Comparison of ENCODE assay signal across 8 mouse cellular contexts in the genomic region with DNA sequence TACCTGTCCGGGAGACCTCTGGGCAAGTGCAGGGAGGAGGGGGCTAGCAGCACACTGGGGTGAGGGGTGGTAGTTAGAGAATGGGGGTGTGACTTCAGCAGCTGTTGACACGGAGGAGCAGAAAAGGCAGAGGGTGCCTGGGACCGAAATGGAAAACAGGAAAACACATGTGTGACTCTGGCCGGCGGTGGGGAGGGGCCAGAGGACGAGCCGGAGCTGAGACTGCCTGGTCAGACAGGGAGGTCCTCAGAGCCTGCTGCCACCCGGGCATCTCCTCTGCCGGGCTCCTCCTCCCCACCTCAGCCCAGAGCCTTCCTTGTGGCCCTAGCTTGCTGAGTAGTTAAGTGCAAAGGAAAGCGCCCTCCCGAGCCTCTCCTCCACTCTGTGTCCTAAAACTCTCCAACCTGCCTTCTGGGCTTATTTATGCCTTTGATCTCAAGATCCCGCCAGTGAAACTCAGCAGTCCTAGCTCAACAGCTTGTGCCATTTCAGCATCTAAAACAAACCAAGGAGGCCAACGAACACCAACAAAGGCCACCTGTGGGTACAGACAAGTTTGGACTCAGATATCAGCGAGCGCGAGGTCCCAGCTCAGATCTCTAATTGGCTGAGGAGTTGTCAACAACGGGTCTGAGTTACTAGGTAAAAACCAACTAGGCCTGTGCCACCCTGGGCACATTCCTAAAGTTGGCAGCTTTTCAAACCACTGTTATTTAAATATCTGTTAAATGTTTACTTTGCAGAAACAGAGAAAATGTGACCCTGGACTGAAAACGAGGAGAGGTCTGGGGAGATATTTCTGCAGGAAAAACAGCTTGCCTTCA. TPM values are rescaled to one million over a fixed set of nuclear protein-coding genes. Genes with fewer than 3 reads are reported as not detected.
DNase-seq lines count a peak whose midpoint lies in the region; ATAC-seq lines count a peak whose summit lies in the region.

No protein-coding gene starts in this region.

- peaks cover 4% of the 10 kb centered on the region for H3K4me1 ChIP-seq in embryonic facial prominence, embryonic 11.5 days (ENCODE audit: control insufficient read depth, insufficient read depth, low read length)
- H3K4me1 ChIP-seq in hindbrain, embryonic 16.5 days (ENCODE audit: control insufficient read depth, insufficient read depth, low read depth, low read length), result 0 out of 2 replicates have a peak, but pooled peaks cover 3% of the 10 kb centered on the region
- H3K4me1 ChIP-seq in liver, embryonic 11.5 days (replicated peaks; ENCODE audit: control insufficient read depth, insufficient read depth, low read length), result peaks cover 36% of the 10 kb centered on the region
- no peaks in the 10 kb centered on the region for H3K4me1 ChIP-seq in neural tube, embryonic 14.5 days (ENCODE audit: control insufficient read depth, insufficient read depth, low read length)

- H3K27ac ChIP-seq in embryonic facial prominence, embryonic 11.5 days (replicated peaks; ENCODE audit: low read depth, low read length), result no peak overlapping the region
- no peak overlapping the region for H3K27ac ChIP-seq in hindbrain, embryonic 16.5 days (ENCODE audit: low read depth, low read length)
- H3K27ac ChIP-seq in liver, embryonic 11.5 days (ENCODE audit: low read depth, low read length), result peak overlapping the region; percentile 5; the same call in 1 of the 2 replicates
- H3K27ac ChIP-seq in neural tube, embryonic 14.5 days (ENCODE audit: low read depth, low read length), result no peak overlapping the region

- 5% methylated on average over 18 of the region's 18 CpGs for WGBS in embryonic facial prominence, embryonic 11.5 days
- WGBS in hindbrain, embryonic 16.5 days, result 10% methylated on average over 18 of the region's 18 CpGs
- WGBS in liver, embryonic 11.5 days, result 24% methylated on average over 18 of the region's 18 CpGs
- 13% methylated on average over 16 of the region's 18 CpGs for WGBS in neural tube, embryonic 14.5 days

- no peak for ATAC-seq in embryonic facial prominence, embryonic 11.5 days (replicated peaks; ENCODE audit: insufficient number of reproducible peaks, low FRiP score, low TSS enrichment, low read depth)
- peak; percentile 50; the same call in 1 of the 2 replicates for ATAC-seq in hindbrain, embryonic 16.5 days
- no peak for ATAC-seq in liver, embryonic 11.5 days (replicated peaks; ENCODE audit: low FRiP score)
- ATAC-seq in neural tube, embryonic 14.5 days (ENCODE audit: low read depth), result no peak
- no peak for ATAC-seq in frontal cortex, adult (ENCODE audit: low TSS enrichment)

- H3K4me2 ChIP-seq in embryonic facial prominence, embryonic 11.5 days (ENCODE audit: low read depth, low read length), result peak overlapping the region; percentile 36
- peak overlapping the region; percentile 31; the same call in 1 of the 2 replicates for H3K4me2 ChIP-seq in hindbrain, embryonic 16.5 days (ENCODE audit: low read length)
- H3K4me2 ChIP-seq in liver, embryonic 11.5 days, result peak overlapping the region; percentile 56
- H3K4me2 ChIP-seq in neural tube, embryonic 14.5 days (ENCODE audit: low read depth, low read length), result 0 out of 2 replicates have a peak overlapping the region, but pooled peaks have one; percentile 1

- peaks cover 10% of the 10 kb centered on the region; the same call in 1 of the 2 replicates for H3K27me3 ChIP-seq in embryonic facial prominence, embryonic 11.5 days (ENCODE audit: control insufficient read depth, insufficient read depth, low read length)
- H3K27me3 ChIP-seq in hindbrain, embryonic 16.5 days (replicated peaks; ENCODE audit: control insufficient read depth, insufficient read depth, low read length), result peaks cover 11% of the 10 kb centered on the region; the same call in 1 of the 2 replicates
- no peaks in the 10 kb centered on the region for H3K27me3 ChIP-seq in liver, embryonic 11.5 days (replicated peaks; ENCODE audit: control insufficient read depth, insufficient read depth, low read length)
- H3K27me3 ChIP-seq in neural tube, embryonic 14.5 days (ENCODE audit: control insufficient read depth, insufficient read depth, low read length), result no peaks in the 10 kb centered on the region

- H3K9ac ChIP-seq in embryonic facial prominence, embryonic 11.5 days (replicated peaks; ENCODE audit: low read length), result peak overlapping the region; percentile 23; the same call in 1 of the 2 replicates
- H3K9ac ChIP-seq in hindbrain, embryonic 16.5 days (ENCODE audit: low read depth, low read length), result no peak overlapping the region; the same call in 1 of the 2 replicates
- H3K9ac ChIP-seq in liver, embryonic 11.5 days (ENCODE audit: low read depth, low read length), result no peak overlapping the region
- H3K9ac ChIP-seq in neural tube, embryonic 14.5 days (replicated peaks; ENCODE audit: low read depth, low read length), result no peak overlapping the region

- H3K36me3 ChIP-seq in embryonic facial prominence, embryonic 11.5 days (replicated peaks; ENCODE audit: control insufficient read depth, insufficient read depth, low read depth, low read length), result no peaks in the 10 kb centered on the region
- no peaks in the 10 kb centered on the region for H3K36me3 ChIP-seq in hindbrain, embryonic 16.5 days (ENCODE audit: control insufficient read depth, insufficient read depth, low read length)
- no peaks in the 10 kb centered on the region for H3K36me3 ChIP-seq in liver, embryonic 11.5 days (ENCODE audit: control insufficient read depth, insufficient read depth, low read length)
- no peaks in the 10 kb centered on the region for H3K36me3 ChIP-seq in neural tube, embryonic 14.5 days (ENCODE audit: control insufficient read depth, insufficient read depth, low read length)

- DNase-seq in gastrocnemius, postnatal 14 days, result peak; percentile 56
- no peak for DNase-seq in gastrocnemius, postnatal 10 days
- peak; percentile 34 for DNase-seq in embryonic facial prominence, embryonic 11.5 days (ENCODE audit: low spot score)
- no peak for DNase-seq in liver, embryonic 11.5 days (ENCODE audit: low spot score)
- DNase-seq in layer of hippocampus, adult 9-11 months, result no peak

- intact Hi-C loops in gastrocnemius, postnatal 14 days (cut with DNase I; ENCODE audit: low total_unique reads), result loop anchor here (5.0 kb wide), 1 partner anchor 172 kb away; no protein-coding TSS in a partner anchor

- H3K9me3 ChIP-seq in embryonic facial prominence, embryonic 11.5 days (replicated peaks; ENCODE audit: control insufficient read depth, low read length), result no peaks in the 10 kb centered on the region
- no peaks in the 10 kb centered on the region for H3K9me3 ChIP-seq in hindbrain, embryonic 16.5 days (ENCODE audit: control insufficient read depth, low read length)
- H3K9me3 ChIP-seq in liver, embryonic 11.5 days (ENCODE audit: control insufficient read depth, low read length), result no peaks in the 10 kb centered on the region
- H3K9me3 ChIP-seq in neural tube, embryonic 14.5 days (ENCODE audit: control insufficient read depth, low read length), result no peaks in the 10 kb centered on the region

- no peak overlapping the region for H3K4me3 ChIP-seq in embryonic facial prominence, embryonic 11.5 days (ENCODE audit: low read depth, low read length)
- H3K4me3 ChIP-seq in hindbrain, embryonic 16.5 days (ENCODE audit: low read length), result no peak overlapping the region
- H3K4me3 ChIP-seq in liver, embryonic 11.5 days (ENCODE audit: low read depth, low read length), result no peak overlapping the region
- no peak overlapping the region for H3K4me3 ChIP-seq in neural tube, embryonic 14.5 days (ENCODE audit: low read depth, low read length)

RNA-seq across cellular contexts. Expression of gene Slc7a7, which starts 3.5 kb away (rescaled TPM):
- 1 to 10 TPM; 2.9 to 3.4 TPM for total RNA-seq in gastrocnemius, postnatal 14 days (2021)
- 1 to 10 TPM; 3.1 to 5.5 TPM for total RNA-seq in gastrocnemius, postnatal 10 days (2021)
- polyA plus RNA-seq in embryonic facial prominence, embryonic 11.5 days (2014; fragmentation: Nextera tagmentation; extraction: Ambion mirVana), result 2.9 and 4.6 TPM in 2 replicates
- polyA plus RNA-seq in hindbrain, embryonic 16.5 days (2015; fragmentation: Nextera tagmentation; extraction: Ambion mirVana), result 4.9 and 5.9 TPM in 2 replicates
- 8.3 and 10.0 TPM in 2 replicates for polyA plus RNA-seq in liver, embryonic 11.5 days (2014; fragmentation: Nextera tagmentation; extraction: Ambion mirVana)
- 2.6 and 7.1 TPM in 2 replicates for polyA plus RNA-seq in neural tube, embryonic 14.5 days (2014; fragmentation: Nextera tagmentation; extraction: Ambion mirVana)

RNA-seq across cellular contexts. Expression of gene Mrpl52, which starts 12.6 kb away (rescaled TPM):
- total RNA-seq in gastrocnemius, postnatal 14 days (2021), result 100 to 1,000 TPM; 107 to 116 TPM
- total RNA-seq in gastrocnemius, postnatal 10 days (2021), result 100 to 1,000 TPM; 141 to 159 TPM
- polyA plus RNA-seq in embryonic facial prominence, embryonic 11.5 days (2014; fragmentation: Nextera tagmentation; extraction: Ambion mirVana), result 214 and 235 TPM in 2 replicates
- 218 and 228 TPM in 2 replicates for polyA plus RNA-seq in hindbrain, embryonic 16.5 days (2015; fragmentation: Nextera tagmentation; extraction: Ambion mirVana)
- polyA plus RNA-seq in liver, embryonic 11.5 days (2014; fragmentation: Nextera tagmentation; extraction: Ambion mirVana), result 309 and 329 TPM in 2 replicates
- 258 and 280 TPM in 2 replicates for polyA plus RNA-seq in neural tube, embryonic 14.5 days (2014; fragmentation: Nextera tagmentation; extraction: Ambion mirVana)

RNA-seq across cellular contexts. Expression of gene Mmp14, which starts 17.3 kb away (rescaled TPM):
- 10 to 100 TPM; 52.0 to 68.1 TPM for total RNA-seq in gastrocnemius, postnatal 14 days (2021)
- total RNA-seq in gastrocnemius, postnatal 10 days (2021), result 100 to 1,000 TPM; 115 to 167 TPM
- polyA plus RNA-seq in embryonic facial prominence, embryonic 11.5 days (2014; fragmentation: Nextera tagmentation; extraction: Ambion mirVana), result 91.1 and 93.2 TPM in 2 replicates
- 45.1 and 56.1 TPM in 2 replicates for polyA plus RNA-seq in hindbrain, embryonic 16.5 days (2015; fragmentation: Nextera tagmentation; extraction: Ambion mirVana)
- polyA plus RNA-seq in liver, embryonic 11.5 days (2014; fragmentation: Nextera tagmentation; extraction: Ambion mirVana), result 56.6 and 57.6 TPM in 2 replicates
- 24.7 and 49.0 TPM in 2 replicates for polyA plus RNA-seq in neural tube, embryonic 14.5 days (2014; fragmentation: Nextera tagmentation; extraction: Ambion mirVana)

RNA-seq across cellular contexts. Expression of gene Lrp10, which starts 49.8 kb away (rescaled TPM):
- 10 to 100 TPM; 33.5 to 37.2 TPM for total RNA-seq in gastrocnemius, postnatal 14 days (2021)
- 10 to 100 TPM; 36.3 to 39.5 TPM for total RNA-seq in gastrocnemius, postnatal 10 days (2021)
- 13.9 and 16.2 TPM in 2 replicates for polyA plus RNA-seq in embryonic facial prominence, embryonic 11.5 days (2014; fragmentation: Nextera tagmentation; extraction: Ambion mirVana)
- 31.4 and 35.6 TPM in 2 replicates for polyA plus RNA-seq in hindbrain, embryonic 16.5 days (2015; fragmentation: Nextera tagmentation; extraction: Ambion mirVana)
- polyA plus RNA-seq in liver, embryonic 11.5 days (2014; fragmentation: Nextera tagmentation; extraction: Ambion mirVana), result 38.6 and 41.3 TPM in 2 replicates
- polyA plus RNA-seq in neural tube, embryonic 14.5 days (2014; fragmentation: Nextera tagmentation; extraction: Ambion mirVana), result 26.0 and 35.8 TPM in 2 replicates

RNA-seq across cellular contexts. Expression of gene Oxa1l, which starts 53.5 kb away (rescaled TPM):
- total RNA-seq in gastrocnemius, postnatal 14 days (2021), result 10 to 100 TPM; 54.7 to 57.7 TPM
- 10 to 100 TPM; 64.1 to 65.5 TPM for total RNA-seq in gastrocnemius, postnatal 10 days (2021)
- polyA plus RNA-seq in embryonic facial prominence, embryonic 11.5 days (2014; fragmentation: Nextera tagmentation; extraction: Ambion mirVana), result 46.2 and 49.9 TPM in 2 replicates
- 58.5 and 59.9 TPM in 2 replicates for polyA plus RNA-seq in hindbrain, embryonic 16.5 days (2015; fragmentation: Nextera tagmentation; extraction: Ambion mirVana)
- polyA plus RNA-seq in liver, embryonic 11.5 days (2014; fragmentation: Nextera tagmentation; extraction: Ambion mirVana), result 42.3 and 46.7 TPM in 2 replicates
- polyA plus RNA-seq in neural tube, embryonic 14.5 days (2014; fragmentation: Nextera tagmentation; extraction: Ambion mirVana), result 66.5 and 75.4 TPM in 2 replicates

Comparison
In these comparisons a context has a peak if more than half of its experiments do, and no peak if none do; other contexts are left out.
1. DNase-seq: peak in gastrocnemius, postnatal 14 days (single experiment) and embryonic facial prominence, embryonic 11.5 days (single experiment); none in gastrocnemius, postnatal 10 days (single experiment), liver, embryonic 11.5 days (single experiment) and layer of hippocampus, adult 9-11 months (single experiment).
2. H3K4me2 ChIP-seq: peak in every context shown above with its lines; median percentile 56 in liver, embryonic 11.5 days; 36 in embryonic facial prominence, embryonic 11.5 days; 31 in hindbrain, embryonic 16.5 days; 1 in neural tube, embryonic 14.5 days.